Mouse (Mus musculus) gastrocnemius, adult 2 months (tissue): Measurements from ENCODE around the gene Plbd2. TPM values are rescaled to one million over a fixed set of nuclear protein-coding genes. Genes with fewer than 3 reads are reported as not detected.
A peak's percentile ranks its signal among the peaks of the same experiment; 100 is the strongest.

Experiments used
- DNase-seq: peaks from one replicate; pipeline ENCODE4 v3.0.0; 2022
- H3K27ac ChIP-seq: fragments of 200-600 bp; 2 replicates; pipeline ENCODE4 v1.8.1; 2022; ENCODE audit warnings: mild to moderate bottlenecking
- H3K4me3 ChIP-seq: fragments of 200-600 bp; 2 replicates; pipeline ENCODE4 v1.8.1; 2022; ENCODE audit warnings: mild to moderate bottlenecking, moderate library complexity
- CTCF ChIP-seq: fragments of 200-600 bp; IDR thresholded peaks from 2 replicates; pipeline ENCODE4 v1.8.1; 2022; ENCODE audit warnings: antibody characterized with exemption, mild to moderate bottlenecking, moderate library complexity
- intact Hi-C: fragments of 180-260 bp; cut with DNase I; formaldehyde crosslinking; loops from one replicate; pipeline ENCODE4 v1.15.1; 2025
- total RNA-seq, 2 experiments: library from RNA; stranded (reverse); gene quantifications; 2 replicates each; pipeline ENCODE4 v1.2.3; 2021

Gene Plbd2
- total RNA-seq, 2 experiments from 2014 or later = 33.7 to 47.8 TPM

GRCm38 (mm10) chr5:120464321-120464720 is 39.1 kb downstream of the Plbd2 start:
- intact Hi-C loops = no loop called here
- no peak for DNase-seq
- peak; percentile 34; the same call in 1 of the 2 replicates for TF ChIP-seq CTCF
- no peak overlapping the region for H3K4me3 ChIP-seq
- no peak overlapping the region for H3K27ac ChIP-seq

- no peak for TF ChIP-seq CTCF
- intact Hi-C loops = no loop called here
- H3K4me3 ChIP-seq = no peak overlapping the region
- H3K27ac ChIP-seq = no peak overlapping the region
- DNase-seq = no peak
These were observed 41.5 kb downstream of the Plbd2 start for GRCm38 (mm10) chr5:120461902-120462301.

GRCm38 (mm10) chr5:120459133-120459532 is 44.3 kb downstream of the Plbd2 start:
- Histone ChIP-seq H3K27ac (no peak overlapping the region), H3K4me3 (no peak overlapping the region)
- DNase-seq = no peak
- intact Hi-C loops = no loop called here
- TF ChIP-seq CTCF = no peak

- DNase-seq = peak; percentile 44
- intact Hi-C loops = no loop called here
- no peak overlapping the region for H3K27ac ChIP-seq
- no peak overlapping the region for H3K4me3 ChIP-seq
- TF ChIP-seq CTCF = peak; percentile 59
These were observed 45.8 kb downstream of the Plbd2 start for GRCm38 (mm10) chr5:120457628-120458027.

GRCm38 (mm10) chr5:120456841-120457554 is 46.4 kb downstream of the Plbd2 start:
- DNase-seq = no peak
- no peak for TF ChIP-seq CTCF
- intact Hi-C loops = no loop called here
- no peak overlapping the region for H3K27ac ChIP-seq
- H3K4me3 ChIP-seq = no peak overlapping the region

- TF ChIP-seq CTCF = no peak
- Histone ChIP-seq H3K27ac (no peak overlapping the region), H3K4me3 (no peak overlapping the region)
- no peak for DNase-seq
- intact Hi-C loops = no loop called here
These were observed 47.2 kb downstream of the Plbd2 start for GRCm38 (mm10) chr5:120456253-120456652.

- Histone ChIP-seq H3K27ac (no peak overlapping the region), H3K4me3 (no peak overlapping the region)
- DNase-seq = no peak
- intact Hi-C loops = no loop called here
- TF ChIP-seq CTCF = no peak
These were observed 48.6 kb downstream of the Plbd2 start for GRCm38 (mm10) chr5:120454756-120455337.

GRCm38 (mm10) chr5:120447305-120447704 is 56.1 kb downstream of the Plbd2 start:
- TF ChIP-seq CTCF = no peak
- Histone ChIP-seq H3K4me3 (no peak overlapping the region), H3K27ac (no peak overlapping the region)
- no peak for DNase-seq
- intact Hi-C loops = no loop called here

GRCm38 (mm10) chr5:120440733-120441132 is 62.7 kb downstream of the Plbd2 start:
- Histone ChIP-seq H3K4me3 (peak overlapping the region; percentile 69), H3K27ac (no peak overlapping the region)
- peak; percentile 90 for DNase-seq
- intact Hi-C loops = loop anchor here (2.0 kb wide), 2 partner anchors 230 to 294 kb away; no protein-coding TSS in a partner anchor
- TF ChIP-seq CTCF = peak; percentile 86

- peak; percentile 48 for DNase-seq
- Histone ChIP-seq H3K4me3 (peak overlapping the region; percentile 69), H3K27ac (no peak overlapping the region)
- intact Hi-C loops = loop anchor here (2.0 kb wide), 2 partner anchors 229 to 293 kb away; no protein-coding TSS in a partner anchor
- no peak for TF ChIP-seq CTCF
These were observed 63.3 kb downstream of the Plbd2 start for GRCm38 (mm10) chr5:120439887-120440670.

- no peak for TF ChIP-seq CTCF
These were observed 64.3 kb downstream of the Plbd2 start for GRCm38 (mm10) chr5:120438991-120439710.

GRCm38 (mm10) chr5:120438469-120438868 is 65.0 kb downstream of the Plbd2 start:
- Histone ChIP-seq H3K27ac (no peak overlapping the region), H3K4me3 (no peak overlapping the region)
- no peak for TF ChIP-seq CTCF
- no peak for DNase-seq
- intact Hi-C loops = no loop called here

More at GRCm38 (mm10) chr5:120438991-120439710, 64.3 kb downstream of the Plbd2 start:
- no peak overlapping the region for H3K27ac ChIP-seq
- intact Hi-C loops = no loop called here
- DNase-seq = no peak
- no peak overlapping the region; the same call in 1 of the 2 replicates for H3K4me3 ChIP-seq
